Mouse (Mus musculus): ENCODE measurements at regions not wholly inside any gene's neighbourhood (a gene's known extent, or its start where the extent isn't known, plus 50 kb on each side); places are given as distances from the start of the nearest gene placed in this dataset.
"Not testable (repeated sequence)": the region's sequence is repeated elsewhere in the genome, so short reads cannot be mapped to it uniquely, and the experiment has no call there.

DNA sequence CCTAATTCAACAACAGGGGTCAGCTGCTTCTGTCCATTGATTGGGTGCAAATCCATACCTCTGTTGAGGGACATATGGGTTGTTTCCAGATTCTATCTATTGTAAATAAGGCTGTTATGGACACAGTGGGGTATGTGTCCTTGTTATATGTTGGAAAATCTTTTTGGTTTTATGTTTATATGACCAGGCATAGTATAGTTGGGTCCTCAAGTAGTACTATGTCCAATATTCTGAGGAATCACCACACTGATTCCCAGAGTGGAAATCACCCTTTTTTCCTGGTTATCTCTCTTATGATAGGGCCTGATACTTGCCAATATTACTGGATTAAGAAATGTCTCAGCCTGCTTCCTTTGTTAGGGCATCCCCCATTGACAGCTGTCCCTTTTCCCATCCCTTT is 1471.0 kb downstream of the Kcnt2 start:
- Histone ChIP-seq H3K4me2 (ENCODE audit: low read length) (no peak overlapping the region), H3K4me3 (ENCODE audit: low read depth, low read length) (no peak overlapping the region), H3K27me3 (ENCODE audit: control insufficient read depth, insufficient read depth, low read depth, low read length) (no peaks in the 10 kb centered on the region), H3K27ac (ENCODE audit: low read length) (no peak overlapping the region), H3K9me3 (replicated peaks; ENCODE audit: control insufficient read depth, low read length, poor library complexity, severe bottlenecking) (no peaks in the 10 kb centered on the region), H3K4me1 (ENCODE audit: control insufficient read depth, insufficient read depth, low read length) (no peaks in the 10 kb centered on the region; the same call in 1 of the 2 replicates), H3K36me3 (ENCODE audit: control insufficient read depth, insufficient read depth, low read length) (no peaks in the 10 kb centered on the region), H3K9ac (ENCODE audit: low read depth, low read length) (no peak overlapping the region)
- no peak for ATAC-seq

DNA sequence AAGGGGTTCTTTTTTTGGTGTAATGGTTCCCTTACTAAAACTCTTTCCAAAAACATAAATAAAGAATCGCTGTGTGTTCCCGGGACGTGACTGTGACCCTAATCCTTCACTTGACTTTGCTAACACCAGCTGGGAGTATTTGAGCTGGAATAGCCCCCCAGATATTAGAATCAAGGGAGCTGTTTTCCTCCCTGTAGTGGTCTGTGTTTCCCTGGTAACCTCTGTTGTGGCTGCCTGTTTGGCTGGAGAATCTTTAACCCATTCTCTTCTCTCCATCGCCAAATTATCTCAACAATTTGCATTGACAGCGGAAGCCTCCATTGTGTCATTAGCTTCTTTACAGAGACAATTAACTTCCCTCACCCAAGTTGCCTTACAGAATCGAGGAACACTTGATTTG is 1471.6 kb downstream of the Kcnt2 start:
- ATAC-seq: peak; percentile 77; the same call in 1 of the 2 replicates
- Histone ChIP-seq H3K9me3 (replicated peaks; ENCODE audit: control insufficient read depth, low read length, poor library complexity, severe bottlenecking) (no peaks in the 10 kb centered on the region), H3K4me1 (ENCODE audit: control insufficient read depth, insufficient read depth, low read length) (no peaks in the 10 kb centered on the region; the same call in 1 of the 2 replicates), H3K4me2 (ENCODE audit: low read length) (peak overlapping the region; percentile 1; the same call in 1 of the 2 replicates), H3K27ac (ENCODE audit: low read length) (no peak overlapping the region), H3K4me3 (ENCODE audit: low read depth, low read length) (no peak overlapping the region), H3K36me3 (ENCODE audit: control insufficient read depth, insufficient read depth, low read length) (no peaks in the 10 kb centered on the region), H3K9ac (ENCODE audit: low read depth, low read length) (no peak overlapping the region), H3K27me3 (ENCODE audit: control insufficient read depth, insufficient read depth, low read depth, low read length) (no peaks in the 10 kb centered on the region)
- WGBS: 21% methylated on average over 6 of the region's 6 CpGs

DNA sequence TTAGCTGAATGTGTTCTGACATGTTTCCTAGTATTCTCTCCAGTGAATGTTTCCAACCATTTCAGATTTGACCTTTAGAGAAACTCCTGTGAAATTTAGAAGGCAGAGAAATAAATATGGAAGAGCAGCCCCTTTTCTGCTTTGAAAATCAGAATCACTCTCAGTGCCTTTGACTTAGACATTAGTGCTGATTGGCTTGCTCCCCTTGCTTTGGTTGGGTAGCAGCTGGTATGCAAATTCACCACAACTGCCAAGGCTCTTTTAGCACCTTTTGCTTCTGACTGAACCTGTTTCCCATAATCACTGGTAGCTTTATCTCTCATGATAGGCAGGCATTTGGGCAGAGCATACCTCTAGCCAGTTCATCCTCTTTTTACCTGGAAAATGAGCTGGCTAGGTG is 1495.3 kb downstream of the Kcnt2 start:
- no peaks in the 10 kb centered on the region for H3K4me1 ChIP-seq (ENCODE audit: control insufficient read depth, insufficient read depth, low read length)
- H3K36me3 ChIP-seq (ENCODE audit: control insufficient read depth, insufficient read depth, low read length): no peaks in the 10 kb centered on the region
- no peaks in the 10 kb centered on the region for H3K9me3 ChIP-seq (replicated peaks; ENCODE audit: control insufficient read depth, low read length, poor library complexity, severe bottlenecking)
- H3K9ac ChIP-seq (ENCODE audit: low read depth, low read length): no peak overlapping the region
- H3K27me3 ChIP-seq (ENCODE audit: control insufficient read depth, insufficient read depth, low read depth, low read length): no peaks in the 10 kb centered on the region
- ATAC-seq: no peak
- H3K27ac ChIP-seq (ENCODE audit: low read length): no peak overlapping the region
- no peak overlapping the region for H3K4me2 ChIP-seq (ENCODE audit: low read length)
- H3K4me3 ChIP-seq (ENCODE audit: low read depth, low read length): no peak overlapping the region

DNA sequence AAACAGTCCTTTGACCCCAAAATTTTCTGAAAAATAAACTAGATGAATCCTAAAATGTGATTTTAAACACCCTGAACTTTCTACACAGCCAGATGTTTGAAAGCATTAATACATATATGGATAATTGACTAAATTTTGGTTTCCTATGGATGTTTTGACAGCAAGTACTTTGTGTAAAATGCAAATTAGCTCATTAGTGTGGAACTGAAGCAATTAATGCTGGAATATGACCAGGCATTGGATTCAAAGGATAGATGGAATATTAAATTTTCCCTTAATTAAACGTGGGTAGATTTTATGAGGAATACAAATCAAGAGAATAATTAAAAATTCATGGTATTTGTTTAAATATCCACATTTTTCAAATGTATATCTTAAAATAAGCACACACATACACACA is 1530.1 kb downstream of the Kcnt2 start:
- Histone ChIP-seq H3K36me3 (ENCODE audit: control insufficient read depth, insufficient read depth, low read length) (no peaks in the 10 kb centered on the region), H3K4me2 (ENCODE audit: low read length) (no peak overlapping the region), H3K27me3 (ENCODE audit: control insufficient read depth, insufficient read depth, low read depth, low read length) (no peaks in the 10 kb centered on the region), H3K27ac (ENCODE audit: low read length) (no peak overlapping the region), H3K4me3 (ENCODE audit: low read depth, low read length) (no peak overlapping the region), H3K9ac (ENCODE audit: low read depth, low read length) (no peak overlapping the region), H3K4me1 (ENCODE audit: control insufficient read depth, insufficient read depth, low read length) (no peaks in the 10 kb centered on the region), H3K9me3 (replicated peaks; ENCODE audit: control insufficient read depth, low read length, poor library complexity, severe bottlenecking) (no peaks in the 10 kb centered on the region)
- no peak for ATAC-seq
- whole genome bisulfite sequencing: 41% methylated on average over 1 of the region's 1 CpGs

DNA sequence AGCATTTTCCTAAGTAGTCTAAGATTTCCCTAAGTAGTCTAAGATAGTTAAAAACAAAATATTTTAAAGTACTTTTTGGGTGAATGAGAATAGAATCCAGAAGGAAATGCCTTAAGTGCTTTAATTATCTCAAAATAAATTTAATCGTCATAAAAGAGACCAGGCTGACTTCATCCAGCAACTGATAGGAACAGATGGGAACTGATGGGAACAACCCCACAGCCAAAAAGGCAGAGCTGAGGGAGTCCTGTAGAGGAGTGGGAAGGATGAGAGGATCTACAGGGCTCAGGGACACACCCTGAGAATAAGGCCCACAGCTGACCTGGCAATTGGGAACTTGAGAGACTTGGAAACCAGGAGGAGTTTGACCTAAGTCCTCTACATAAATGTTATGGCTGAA is 1537.4 kb downstream of the Kcnt2 start:
- WGBS: 86% methylated on average over 1 of the region's 1 CpGs
- ATAC-seq: no peak
- Histone ChIP-seq H3K27ac (ENCODE audit: low read length) (no peak overlapping the region), H3K27me3 (ENCODE audit: control insufficient read depth, insufficient read depth, low read depth, low read length) (no peaks in the 10 kb centered on the region), H3K36me3 (ENCODE audit: control insufficient read depth, insufficient read depth, low read length) (no peaks in the 10 kb centered on the region), H3K9ac (ENCODE audit: low read depth, low read length) (no peak overlapping the region), H3K4me3 (ENCODE audit: low read depth, low read length) (no peak overlapping the region), H3K4me2 (ENCODE audit: low read length) (no peak overlapping the region), H3K4me1 (ENCODE audit: control insufficient read depth, insufficient read depth, low read length) (no peaks in the 10 kb centered on the region), H3K9me3 (replicated peaks; ENCODE audit: control insufficient read depth, low read length, poor library complexity, severe bottlenecking) (no peaks in the 10 kb centered on the region)

DNA sequence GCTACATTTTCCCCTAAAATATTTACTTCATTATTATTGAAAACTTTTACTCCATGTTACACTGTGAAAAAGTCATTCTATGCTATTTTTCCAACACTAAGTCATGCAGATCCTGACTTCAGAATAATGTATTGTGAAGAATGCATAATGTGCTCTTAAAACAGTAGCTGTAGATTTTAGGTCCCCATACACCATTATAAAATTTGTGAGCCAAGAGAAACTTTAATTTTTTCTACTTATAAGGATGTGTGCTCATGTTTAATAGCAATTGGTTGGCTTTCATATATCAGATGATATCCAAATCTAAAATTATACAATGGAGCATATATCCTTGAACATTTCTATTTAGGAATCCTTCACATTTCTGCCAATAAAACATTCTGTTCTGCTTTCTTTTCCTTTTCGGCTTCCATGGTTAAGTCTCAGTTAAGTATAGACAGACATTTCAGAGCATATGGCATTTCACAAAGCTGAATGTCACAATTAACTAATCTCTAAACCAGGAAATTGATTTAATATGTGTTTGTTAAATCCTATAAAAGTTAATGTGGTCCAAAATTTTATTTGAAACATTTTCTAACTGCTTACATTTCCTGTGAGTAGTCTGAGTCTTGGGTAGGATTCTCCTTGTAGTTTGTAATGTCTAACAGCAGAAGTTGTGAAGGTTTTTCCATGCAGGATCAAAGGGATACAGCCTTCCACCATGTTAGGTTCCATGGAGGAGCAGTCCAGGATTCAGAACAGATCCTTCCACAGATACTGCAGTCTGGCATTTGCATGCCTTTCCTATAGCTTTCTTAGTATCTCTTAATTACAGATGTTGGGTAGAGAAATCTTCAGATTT is 1567.6 kb downstream of the Kcnt2 start:
- no peaks in the 10 kb centered on the region for H3K27me3 ChIP-seq (ENCODE audit: control insufficient read depth, insufficient read depth, low read depth, low read length)
- no peak overlapping the region for H3K27ac ChIP-seq (ENCODE audit: low read length)
- no peak overlapping the region for H3K9ac ChIP-seq (ENCODE audit: low read depth, low read length)
- H3K4me1 ChIP-seq (ENCODE audit: control insufficient read depth, insufficient read depth, low read length): no peaks in the 10 kb centered on the region
- no peak for ATAC-seq
- H3K4me2 ChIP-seq (ENCODE audit: low read length): no peak overlapping the region
- H3K4me3 ChIP-seq (ENCODE audit: low read depth, low read length): no peak overlapping the region
- WGBS: 94% methylated on average over 1 of the region's 1 CpGs
- H3K9me3 ChIP-seq (replicated peaks; ENCODE audit: control insufficient read depth, low read length, poor library complexity, severe bottlenecking): no peaks in the 10 kb centered on the region
- H3K36me3 ChIP-seq (ENCODE audit: control insufficient read depth, insufficient read depth, low read length): no peaks in the 10 kb centered on the region

DNA sequence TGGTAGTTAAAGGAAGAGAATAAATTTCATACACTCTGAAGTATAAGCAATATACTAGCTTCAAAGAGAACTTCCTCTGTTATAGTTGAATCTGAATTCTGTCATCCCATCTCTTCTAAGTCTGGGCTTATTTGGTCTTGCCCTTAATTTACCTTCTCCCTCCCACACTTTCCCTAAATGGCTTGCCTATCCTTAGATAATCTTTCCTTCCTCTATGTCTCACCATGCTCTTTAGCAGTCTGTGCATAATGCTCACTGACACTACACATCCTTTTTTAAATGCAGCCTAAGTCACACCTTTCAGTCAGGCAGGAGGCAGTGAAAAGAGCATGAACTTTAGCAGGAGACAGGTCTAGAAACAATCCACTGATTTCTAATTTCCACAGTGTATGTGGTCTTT is 1585.5 kb downstream of the Kcnt2 start:
- Histone ChIP-seq H3K36me3 (ENCODE audit: control insufficient read depth, insufficient read depth, low read length) (no peaks in the 10 kb centered on the region), H3K9ac (ENCODE audit: low read depth, low read length) (no peak overlapping the region), H3K9me3 (replicated peaks; ENCODE audit: control insufficient read depth, low read length, poor library complexity, severe bottlenecking) (no peaks in the 10 kb centered on the region), H3K4me3 (ENCODE audit: low read depth, low read length) (no peak overlapping the region), H3K27ac (ENCODE audit: low read length) (no peak overlapping the region), H3K4me2 (ENCODE audit: low read length) (no peak overlapping the region), H3K4me1 (ENCODE audit: control insufficient read depth, insufficient read depth, low read length) (no peaks in the 10 kb centered on the region), H3K27me3 (ENCODE audit: control insufficient read depth, insufficient read depth, low read depth, low read length) (no peaks in the 10 kb centered on the region)
- ATAC-seq: no peak

DNA sequence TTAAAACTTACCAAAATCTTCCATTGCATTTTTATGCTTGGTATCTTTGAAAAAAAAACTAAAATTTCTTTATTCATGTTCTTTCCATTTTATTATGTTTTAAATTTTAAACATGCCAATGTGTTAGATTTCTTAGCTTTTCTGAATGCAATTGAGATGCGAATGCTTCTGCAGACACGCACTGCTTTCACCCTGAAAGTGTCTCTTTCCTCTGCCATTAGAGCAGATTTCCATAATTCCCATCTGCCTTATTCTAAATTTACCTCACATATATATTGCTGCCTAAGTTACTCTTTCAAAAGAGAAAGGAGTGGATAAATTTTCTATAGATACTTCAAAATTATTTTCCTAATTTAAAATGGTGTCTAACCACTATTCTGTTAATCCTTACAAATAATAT is 1596.6 kb downstream of the Kcnt2 start:
- no peak for ATAC-seq
- H3K4me1 ChIP-seq (ENCODE audit: control insufficient read depth, insufficient read depth, low read length): no peaks in the 10 kb centered on the region
- no peak overlapping the region for H3K4me3 ChIP-seq (ENCODE audit: low read depth, low read length)
- H3K4me2 ChIP-seq (ENCODE audit: low read length): no peak overlapping the region
- no peaks in the 10 kb centered on the region for H3K9me3 ChIP-seq (replicated peaks; ENCODE audit: control insufficient read depth, low read length, poor library complexity, severe bottlenecking)
- no peak overlapping the region for H3K27ac ChIP-seq (ENCODE audit: low read length)
- no peaks in the 10 kb centered on the region for H3K36me3 ChIP-seq (ENCODE audit: control insufficient read depth, insufficient read depth, low read length)
- no peaks in the 10 kb centered on the region for H3K27me3 ChIP-seq (ENCODE audit: control insufficient read depth, insufficient read depth, low read depth, low read length)
- no peak overlapping the region for H3K9ac ChIP-seq (ENCODE audit: low read depth, low read length)
- 80% methylated on average over 2 of the region's 2 CpGs for WGBS

DNA sequence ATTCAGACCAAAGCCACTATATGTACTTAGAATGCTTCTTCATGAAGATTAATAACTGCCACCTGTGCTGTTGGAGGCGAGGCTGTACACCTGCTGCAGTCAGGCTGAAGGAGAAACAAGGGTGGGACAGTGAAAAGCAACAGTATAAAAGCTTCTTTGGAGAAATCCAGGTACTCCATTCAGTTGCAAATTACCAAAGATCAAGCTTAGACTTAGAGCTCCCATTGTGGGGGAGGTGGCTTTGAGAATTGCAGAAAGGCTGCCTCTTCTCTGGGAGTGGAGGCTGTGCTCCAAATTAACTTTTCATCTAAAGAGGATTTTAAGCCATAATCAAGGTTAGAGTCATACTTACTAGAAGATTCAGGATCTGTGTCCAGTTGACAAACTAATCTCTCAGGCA is 1607.9 kb downstream of the Kcnt2 start:
- 70% methylated on average over 1 of the region's 1 CpGs for WGBS
- not testable (repeated sequence) for H3K9ac ChIP-seq (ENCODE audit: low read depth, low read length); H3K4me2 ChIP-seq (ENCODE audit: low read length); ATAC-seq; H3K36me3 ChIP-seq (ENCODE audit: control insufficient read depth, insufficient read depth, low read length); H3K4me3 ChIP-seq (ENCODE audit: low read depth, low read length); H3K27me3 ChIP-seq (ENCODE audit: control insufficient read depth, insufficient read depth, low read depth, low read length); H3K27ac ChIP-seq (ENCODE audit: low read length); H3K4me1 ChIP-seq (ENCODE audit: control insufficient read depth, insufficient read depth, low read length); H3K9me3 ChIP-seq (replicated peaks; ENCODE audit: control insufficient read depth, low read length, poor library complexity, severe bottlenecking)

All from midbrain, embryonic 16.5 days (tissue).